Mouse (Mus musculus): Measurements from ENCODE around the gene Iqschfp.

Gene Iqschfp

DNA sequence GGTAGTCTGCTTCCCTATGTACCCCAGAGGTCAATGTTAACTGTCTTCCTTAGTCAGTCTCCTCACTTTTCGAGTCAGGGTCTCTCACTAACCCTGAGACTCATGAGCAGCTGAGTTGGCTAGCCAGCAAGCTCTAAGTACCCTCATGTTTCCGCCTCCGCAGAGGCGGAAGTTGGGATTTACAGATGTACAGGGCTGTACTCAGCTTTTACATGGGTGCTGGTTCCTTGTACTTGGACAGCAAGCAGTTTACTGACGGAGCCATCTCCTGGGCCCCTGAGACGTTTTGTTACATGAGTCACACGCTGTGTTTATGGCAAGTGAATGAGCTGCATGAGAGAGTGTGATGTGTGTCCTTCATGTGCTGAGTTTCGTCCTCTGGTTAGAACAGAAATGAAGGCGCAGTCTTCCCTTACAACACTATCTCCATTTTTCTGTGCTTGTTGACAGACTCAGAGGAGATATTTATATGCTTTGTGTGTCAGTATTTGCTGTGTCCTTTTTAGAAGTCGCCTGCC lies 633.4 kb downstream of the Iqschfp start:
- DNase-seq (ENCODE audit: low spot score in 2 of 2): peak in 1 of 2 experiments; percentile 7

DNA sequence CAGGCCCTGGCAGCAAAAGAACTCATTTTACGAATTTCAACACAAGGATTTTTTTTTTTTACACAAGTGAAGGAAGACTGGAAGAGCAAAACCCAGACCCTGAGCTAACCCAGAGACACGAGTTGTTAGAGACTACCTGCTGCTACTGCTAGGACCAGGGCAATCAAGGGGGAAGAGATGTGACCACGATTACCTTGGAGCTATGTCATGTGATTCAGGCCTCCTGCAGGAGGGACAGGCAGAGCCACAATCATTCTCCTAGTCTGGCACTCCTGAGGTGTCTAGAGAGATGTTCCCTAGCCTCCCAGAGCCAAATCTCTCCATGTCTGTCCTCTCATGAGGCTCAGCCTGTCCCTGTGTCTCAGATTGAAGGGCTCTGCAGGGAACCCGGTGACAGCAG lies 634.4 kb downstream of the Iqschfp start:
- no peak for DNase-seq (ENCODE audit: low spot score in 2 of 2)

DNA sequence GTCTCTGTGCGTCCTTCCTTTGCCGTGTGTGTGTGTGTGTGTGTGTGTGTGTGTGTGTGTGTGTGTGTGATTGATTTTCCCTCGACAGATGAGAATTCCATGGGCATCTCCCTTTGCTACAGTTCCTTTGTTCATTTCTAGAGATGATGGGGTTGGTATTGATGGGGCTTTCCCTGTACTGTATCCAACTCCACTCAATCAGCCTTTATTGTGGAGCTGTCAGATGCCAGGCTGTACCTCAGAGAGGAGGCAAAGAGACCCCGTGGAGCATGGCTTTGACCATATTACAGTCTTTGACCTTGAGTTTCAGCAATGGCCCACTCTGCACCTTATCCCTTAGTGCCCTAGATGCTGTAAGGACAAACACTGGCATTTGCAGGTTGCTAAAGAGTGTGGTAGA lies 635.1 kb downstream of the Iqschfp start:
- DNase-seq (ENCODE audit: low spot score in 2 of 2): peak in 1 of 2 experiments; percentile 13

DNA sequence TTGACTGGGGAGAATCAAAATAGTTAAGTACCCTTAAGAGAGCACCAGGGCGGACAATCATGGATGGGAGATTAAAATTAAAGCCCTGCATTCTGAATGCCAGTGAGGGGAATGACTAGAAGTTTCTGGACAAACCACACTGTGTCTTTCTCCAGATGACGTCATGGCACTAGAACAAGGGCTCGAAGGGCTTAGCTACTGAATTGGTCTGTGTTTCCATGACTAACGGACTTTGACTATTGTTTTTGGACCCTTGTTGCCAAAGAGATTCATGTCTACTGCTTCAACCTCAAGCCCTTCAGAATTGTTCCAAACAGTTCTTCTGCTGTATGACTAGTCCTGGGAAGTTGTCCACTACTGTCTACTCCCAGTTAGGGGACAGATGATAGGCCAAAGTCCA lies 639.9 kb downstream of the Iqschfp start:
- no peak for DNase-seq (ENCODE audit: low spot score in 2 of 2)

- DNase-seq (ENCODE audit: low spot score in 2 of 2): no peak
Measured at GRCm38 (mm10) chr3:68534571-68535051, 642.6 kb downstream of the Iqschfp start.

GRCm38 (mm10) chr3:68535160-68535728 lies 643.2 kb downstream of the Iqschfp start:
- no peak for DNase-seq (ENCODE audit: low spot score in 2 of 2)

DNA sequence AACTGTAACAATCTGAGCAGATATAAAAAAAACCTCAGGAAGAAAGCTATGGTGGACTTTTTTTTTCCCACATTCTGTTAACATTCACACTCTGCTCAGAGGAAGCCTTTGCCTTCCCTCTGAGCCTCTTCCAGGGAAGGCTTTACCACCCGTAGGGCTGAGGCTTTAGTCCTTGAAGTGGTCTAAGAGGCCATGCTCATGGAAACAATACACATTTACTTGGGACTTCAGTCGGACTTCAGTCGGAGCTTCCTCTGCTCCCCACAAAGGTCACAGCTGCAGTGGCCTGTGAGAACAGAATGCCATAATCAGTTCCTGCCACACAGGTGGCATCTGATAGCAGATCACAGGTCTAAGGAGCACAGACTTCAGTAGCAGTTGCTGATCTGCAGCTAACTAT lies 644.0 kb downstream of the Iqschfp start:
- DNase-seq (ENCODE audit: low spot score in 2 of 2): no peak

DNA sequence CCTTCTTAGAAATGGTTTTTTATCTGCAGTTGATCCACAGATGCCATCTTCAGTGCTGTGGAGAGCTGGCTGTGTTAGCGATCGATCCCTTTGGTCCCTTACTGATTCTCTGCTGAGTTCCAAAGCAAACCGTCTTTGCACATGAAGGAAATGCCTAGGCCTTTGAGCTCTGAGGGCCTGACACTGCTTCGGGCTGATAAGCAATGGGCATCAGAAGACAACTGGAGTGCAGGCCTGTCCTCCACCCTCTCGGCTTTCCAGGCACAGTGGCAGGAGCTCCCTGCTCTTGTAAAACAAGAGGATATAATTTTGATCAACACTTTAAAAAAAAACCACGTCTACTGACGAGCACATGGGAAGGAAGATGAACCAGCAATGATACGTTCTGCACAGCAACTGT lies 649.7 kb downstream of the Iqschfp start:
- no peak for DNase-seq (ENCODE audit: low spot score in 2 of 2)

- DNase-seq (ENCODE audit: low spot score in 2 of 2): peak in 1 of 2 experiments; percentile 33
Measured at GRCm38 (mm10) chr3:68542944-68543501, 651.0 kb downstream of the Iqschfp start.

DNA sequence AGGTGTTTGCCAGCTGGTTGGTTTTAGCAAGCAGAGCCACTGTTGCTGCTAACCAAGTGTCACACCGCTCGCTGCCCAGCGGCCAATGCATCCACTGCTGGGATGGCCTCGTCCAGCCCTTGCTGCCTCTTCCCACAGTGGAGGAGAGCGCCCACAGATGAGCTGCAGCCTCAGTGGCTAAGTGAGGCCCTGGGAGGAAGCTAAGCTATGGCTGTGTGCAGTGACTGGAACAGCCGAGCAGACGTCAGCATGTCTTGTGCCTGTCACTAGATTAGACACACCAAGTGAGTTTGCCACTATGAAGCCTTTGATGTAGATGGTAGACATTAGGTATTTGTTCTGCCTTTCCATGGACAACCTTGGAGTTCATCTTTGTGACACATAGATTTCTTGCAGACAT lies 652.8 kb downstream of the Iqschfp start:
- no peak for DNase-seq (ENCODE audit: low spot score in 2 of 2)

DNA sequence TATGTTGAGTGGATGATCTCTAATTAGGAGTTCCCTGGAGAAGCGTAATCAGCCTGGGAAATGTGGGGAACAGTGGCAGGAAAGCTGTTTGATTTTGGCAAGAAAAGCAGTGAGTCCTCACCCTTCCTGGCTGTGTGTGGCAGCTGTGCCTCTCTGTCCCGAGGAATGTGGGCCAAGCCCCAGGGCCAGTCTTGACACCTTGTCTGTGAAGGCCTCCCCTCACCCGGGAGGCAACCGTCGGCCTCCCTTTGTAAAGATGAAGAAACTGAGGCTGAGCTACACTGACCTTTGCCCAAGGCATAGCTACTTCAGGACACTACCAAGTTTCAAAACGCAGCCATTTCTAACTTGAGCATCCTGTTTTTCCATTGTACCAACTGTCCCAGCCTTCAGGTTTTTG lies 653.9 kb downstream of the Iqschfp start:
- DNase-seq (ENCODE audit: low spot score in 2 of 2): no peak

- DNase-seq (ENCODE audit: low spot score in 2 of 2): no peak
Measured at GRCm38 (mm10) chr3:68555087-68555662, 663.1 kb downstream of the Iqschfp start.

DNA sequence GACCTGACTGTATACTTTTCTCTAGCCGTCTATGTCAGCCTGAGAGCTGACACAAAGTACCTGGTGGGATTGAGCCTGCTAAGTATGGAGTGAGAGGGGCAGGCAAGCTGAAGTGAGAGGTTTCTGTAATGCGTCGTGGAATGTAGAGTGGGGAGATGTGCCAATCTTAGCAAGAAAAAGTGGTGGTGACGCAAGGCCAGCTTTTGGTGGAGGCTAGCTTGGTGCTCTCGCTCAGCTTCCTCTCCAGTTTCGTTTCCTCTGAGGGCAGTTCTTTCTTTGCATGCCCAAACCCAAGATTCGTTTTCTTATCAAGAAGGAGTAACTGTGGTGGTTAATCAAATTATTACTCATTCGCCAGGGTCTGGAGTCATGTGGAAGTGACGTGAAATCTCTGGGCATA lies 664.9 kb downstream of the Iqschfp start:
- no peak for DNase-seq (ENCODE audit: low spot score in 2 of 2)

DNA sequence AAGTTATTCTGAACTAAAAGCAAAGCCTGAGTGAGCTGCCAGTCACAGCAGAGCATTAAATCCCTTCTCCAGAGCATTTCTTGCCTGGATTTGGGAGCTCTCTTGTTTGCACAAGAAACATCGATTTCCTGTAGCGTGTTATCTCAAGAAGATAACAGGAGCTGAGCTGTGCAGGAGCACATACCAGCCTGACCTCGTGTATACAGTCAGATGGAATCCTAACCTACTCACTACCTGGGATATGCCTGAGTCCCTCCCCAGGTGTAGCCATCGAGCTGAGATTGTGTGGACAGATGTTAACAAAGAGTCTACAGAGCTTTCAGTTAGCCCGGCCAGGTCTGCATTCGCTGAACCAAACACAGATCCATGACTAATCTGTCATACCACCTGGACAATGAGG lies 666.7 kb downstream of the Iqschfp start:
- DNase-seq (ENCODE audit: low spot score in 2 of 2): no peak

DNA sequence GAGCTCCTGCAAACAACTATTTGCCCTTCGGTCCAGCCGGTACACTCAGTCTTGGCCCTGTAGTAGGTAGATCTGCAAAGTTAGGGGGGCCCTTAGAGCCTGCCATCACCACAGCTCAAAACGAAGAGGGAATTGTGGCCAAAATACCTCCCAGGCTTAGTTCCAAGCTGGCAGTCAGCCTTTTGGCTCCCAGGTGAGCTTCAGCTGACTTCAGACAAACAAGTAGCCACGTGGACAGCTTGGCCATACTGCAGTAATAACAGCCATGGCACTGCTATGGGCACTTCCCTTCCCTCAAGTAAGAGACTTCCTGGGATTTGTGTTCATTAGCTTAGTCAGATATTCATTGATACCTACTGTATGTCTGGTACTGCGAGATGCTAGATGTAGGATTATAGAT lies 668.0 kb downstream of the Iqschfp start:
- DNase-seq (ENCODE audit: low spot score in 2 of 2): no peak

GRCm38 (mm10) chr3:68562838-68563237 lies 670.8 kb downstream of the Iqschfp start:
- DNase-seq (ENCODE audit: low spot score in 2 of 2): no peak

GRCm38 (mm10) chr3:68563922-68564321 lies 671.9 kb downstream of the Iqschfp start:
- no peak for DNase-seq (ENCODE audit: low spot score in 2 of 2)

DNA sequence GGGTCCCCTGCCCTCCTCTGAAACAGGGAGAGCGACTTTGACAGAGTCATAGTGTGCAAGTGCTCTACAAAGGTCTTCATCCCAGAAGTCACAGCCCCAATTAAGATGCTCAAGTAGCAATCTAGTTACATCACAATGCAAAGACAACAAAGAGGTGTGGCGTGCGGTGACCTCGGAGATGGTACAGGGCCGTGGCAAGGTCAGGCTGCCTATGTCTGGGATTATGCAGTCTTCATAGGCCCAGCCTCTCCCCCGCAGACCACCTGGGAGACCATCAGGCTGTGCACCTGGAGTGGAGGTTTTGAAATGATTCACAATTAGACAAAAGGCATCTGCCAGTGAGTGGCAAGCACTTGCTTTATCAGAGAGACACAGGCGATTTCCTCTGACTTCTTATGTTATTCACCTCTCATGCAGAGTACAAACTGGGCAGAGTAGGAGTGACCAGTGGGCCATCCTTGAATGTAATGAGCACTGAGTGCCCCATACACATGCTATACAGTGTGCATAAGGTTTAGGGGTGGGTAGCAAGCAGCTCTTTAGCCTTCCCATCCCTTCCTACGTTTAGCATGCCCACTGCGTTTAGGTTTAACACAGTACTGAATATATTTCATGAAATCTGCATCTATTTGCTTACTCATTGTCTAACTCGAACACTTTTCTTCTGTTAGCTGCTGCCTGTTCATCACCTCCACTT lies 673.1 kb downstream of the Iqschfp start:
- no peak for DNase-seq (ENCODE audit: low spot score in 2 of 2)

- DNase-seq (ENCODE audit: low spot score in 2 of 2): no peak
Measured at GRCm38 (mm10) chr3:68565675-68566055, 673.6 kb downstream of the Iqschfp start.

DNA sequence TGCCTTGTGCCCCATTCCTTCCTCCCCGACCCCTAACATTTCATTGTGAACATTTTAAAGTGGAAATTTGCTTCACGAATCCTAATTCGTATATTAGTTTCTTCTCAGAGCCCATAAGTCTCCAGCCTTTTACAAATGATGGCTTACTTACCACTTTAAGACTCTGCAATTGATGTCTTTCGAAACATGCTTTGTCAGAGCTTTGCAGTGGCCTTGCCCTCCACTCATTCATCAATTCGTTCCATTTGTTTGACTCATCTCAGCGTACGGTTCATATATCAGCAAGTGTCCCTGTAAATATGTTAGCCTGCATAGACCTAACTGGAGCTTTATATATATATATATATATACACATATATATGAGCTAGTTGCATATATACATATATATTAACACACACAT lies 675.5 kb downstream of the Iqschfp start:
- no peak for DNase-seq (ENCODE audit: low spot score in 2 of 2)

- DNase-seq (ENCODE audit: low spot score in 2 of 2): no peak
Measured at GRCm38 (mm10) chr3:68568149-68568548, 676.1 kb downstream of the Iqschfp start.

DNA sequence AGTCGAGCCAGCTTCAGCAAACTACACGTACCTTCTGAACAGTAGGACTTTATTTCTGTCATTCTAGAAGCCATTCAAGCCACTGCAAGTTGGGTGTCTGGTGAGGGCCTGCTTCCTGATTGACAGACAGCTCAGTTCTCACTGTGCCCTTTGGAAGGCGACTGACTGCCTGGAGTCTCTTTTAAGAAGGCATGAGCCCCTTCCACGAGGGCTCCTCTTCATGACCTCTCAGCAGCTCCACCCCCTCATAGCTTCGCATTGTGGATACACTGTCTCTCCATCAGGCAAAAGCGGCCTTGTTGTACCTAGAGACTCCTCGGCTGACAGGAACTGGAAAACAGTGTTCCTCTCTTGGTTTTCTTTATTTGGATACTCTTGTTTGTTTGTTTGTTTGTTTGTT lies 676.7 kb downstream of the Iqschfp start:
- DNase-seq (ENCODE audit: low spot score in 2 of 2): no peak

GRCm38 (mm10) chr3:68570319-68570718 lies 678.3 kb downstream of the Iqschfp start:
- DNase-seq (ENCODE audit: low spot score in 2 of 2): no peak
